Mouse (Mus musculus) layer of hippocampus, adult 11-12 months (tissue): Measurements from ENCODE around the gene Glrx2.

Experiments used
- DNase-seq: peaks from one replicate; pipeline ENCODE4 v3.0.0; 2022; ENCODE audit warnings: low spot score

Glrx2 gene

DNA sequence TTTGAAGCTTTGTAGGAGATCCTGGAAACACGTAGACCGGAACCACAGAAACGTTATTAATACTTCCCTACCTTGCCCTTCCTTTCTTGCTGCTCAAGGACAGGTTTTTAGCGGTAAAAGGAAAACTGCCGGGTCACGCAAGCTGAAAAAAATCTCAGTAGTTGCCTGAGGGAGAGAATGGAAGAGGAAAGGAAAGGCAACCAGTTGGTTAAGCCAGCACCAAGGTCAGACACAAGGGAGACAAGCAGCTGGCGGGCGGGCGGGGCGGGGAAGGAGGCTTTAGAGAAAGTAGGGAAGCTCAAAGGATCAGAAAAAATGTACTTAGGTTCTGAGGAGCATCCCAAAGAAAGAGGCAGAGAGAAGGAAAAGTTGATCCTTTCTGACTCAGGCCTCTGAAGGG, 29.7 kb downstream of the Glrx2 start:
- no peak for DNase-seq

DNA sequence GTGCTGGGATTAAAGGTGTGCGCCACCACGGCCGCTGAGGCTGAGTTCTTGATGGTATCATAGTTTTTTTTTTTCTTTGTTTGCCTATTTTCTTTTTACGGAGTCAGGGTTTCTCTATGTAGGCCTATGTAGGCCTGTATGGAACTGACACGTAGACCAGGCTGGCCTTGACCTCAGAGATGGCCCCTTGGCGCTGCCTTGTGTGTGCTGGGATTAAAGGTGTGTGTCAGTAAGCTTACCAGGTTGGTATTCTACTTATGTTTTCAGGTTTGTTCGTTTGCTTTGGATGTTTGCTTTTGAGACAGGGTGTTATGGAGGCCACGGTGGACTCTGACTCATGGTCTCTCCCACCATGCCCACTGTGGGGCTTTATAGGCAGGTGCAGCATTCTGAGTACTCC, 46.0 kb downstream of the Glrx2 start:
- DNase-seq = no peak

GRCm38 (mm10) chr1:143764443-143764842, 48.3 kb downstream of the Glrx2 start:
- no peak for DNase-seq

- no peak for DNase-seq
Measured at GRCm38 (mm10) chr1:143765801-143766200, 49.7 kb downstream of the Glrx2 start.

DNA sequence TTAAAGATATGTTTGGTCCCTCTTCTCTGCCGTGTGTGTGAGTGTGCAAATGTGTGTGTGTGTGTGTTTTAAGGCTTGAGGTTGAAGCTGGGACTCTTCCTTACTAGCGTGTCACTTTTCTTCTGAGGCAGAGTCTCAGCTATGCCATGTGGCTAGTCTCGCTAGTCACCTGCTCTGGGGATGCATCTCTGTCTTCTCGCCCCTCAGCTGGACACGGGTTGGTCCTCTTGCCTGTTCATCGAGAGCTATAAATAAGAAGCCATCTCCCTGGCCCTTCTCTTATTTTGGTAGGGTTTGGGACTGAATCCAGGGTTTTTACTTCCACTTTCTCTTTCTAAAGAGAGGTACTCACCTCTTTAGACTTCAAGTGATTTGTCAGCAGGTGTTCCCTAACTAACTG, 50.1 kb downstream of the Glrx2 start:
- no peak for DNase-seq

GRCm38 (mm10) chr1:143770444-143771109, 54.4 kb downstream of the Glrx2 start:
- no peak for DNase-seq

GRCm38 (mm10) chr1:143773082-143773481, 56.9 kb downstream of the Glrx2 start:
- no peak for DNase-seq

DNA sequence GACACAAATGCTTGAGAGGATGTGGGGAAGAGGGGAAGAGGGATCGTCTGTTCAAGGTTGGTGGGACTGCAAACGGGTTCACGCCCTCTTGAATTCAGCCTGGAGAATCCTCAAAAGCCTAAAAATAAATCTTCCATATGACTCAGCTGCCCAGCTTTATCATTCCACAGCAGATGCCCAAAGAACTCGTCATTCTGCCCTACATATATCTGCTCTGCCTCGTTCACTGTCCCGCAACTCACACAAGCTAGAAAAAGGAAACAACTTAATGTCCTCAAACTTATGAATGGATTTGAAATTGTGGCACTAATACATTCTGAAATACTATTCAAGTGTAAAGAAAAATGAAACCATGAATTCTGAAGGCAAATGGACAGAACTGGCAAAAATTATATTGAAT, 57.8 kb downstream of the Glrx2 start:
- no peak for DNase-seq

- peak; percentile 98 for DNase-seq
Measured at GRCm38 (mm10) chr1:143776446-143777411, 60.6 kb downstream of the Glrx2 start, which contains the start of the genes Trove2 and Uchl5. Gene Trove2 (minus strand): TSS chr1:143777068. Gene Uchl5 (plus strand): TSS chr1:143777272.

GRCm38 (mm10) chr1:143777558-143778218, 61.5 kb downstream of the Glrx2 start:
- DNase-seq = no peak

GRCm38 (mm10) chr1:143788584-143789227, 72.6 kb downstream of the Glrx2 start:
- DNase-seq = peak; percentile 25
